10 mouse cellular contexts compared by ENCODE assay signal in the genomic region with DNA sequence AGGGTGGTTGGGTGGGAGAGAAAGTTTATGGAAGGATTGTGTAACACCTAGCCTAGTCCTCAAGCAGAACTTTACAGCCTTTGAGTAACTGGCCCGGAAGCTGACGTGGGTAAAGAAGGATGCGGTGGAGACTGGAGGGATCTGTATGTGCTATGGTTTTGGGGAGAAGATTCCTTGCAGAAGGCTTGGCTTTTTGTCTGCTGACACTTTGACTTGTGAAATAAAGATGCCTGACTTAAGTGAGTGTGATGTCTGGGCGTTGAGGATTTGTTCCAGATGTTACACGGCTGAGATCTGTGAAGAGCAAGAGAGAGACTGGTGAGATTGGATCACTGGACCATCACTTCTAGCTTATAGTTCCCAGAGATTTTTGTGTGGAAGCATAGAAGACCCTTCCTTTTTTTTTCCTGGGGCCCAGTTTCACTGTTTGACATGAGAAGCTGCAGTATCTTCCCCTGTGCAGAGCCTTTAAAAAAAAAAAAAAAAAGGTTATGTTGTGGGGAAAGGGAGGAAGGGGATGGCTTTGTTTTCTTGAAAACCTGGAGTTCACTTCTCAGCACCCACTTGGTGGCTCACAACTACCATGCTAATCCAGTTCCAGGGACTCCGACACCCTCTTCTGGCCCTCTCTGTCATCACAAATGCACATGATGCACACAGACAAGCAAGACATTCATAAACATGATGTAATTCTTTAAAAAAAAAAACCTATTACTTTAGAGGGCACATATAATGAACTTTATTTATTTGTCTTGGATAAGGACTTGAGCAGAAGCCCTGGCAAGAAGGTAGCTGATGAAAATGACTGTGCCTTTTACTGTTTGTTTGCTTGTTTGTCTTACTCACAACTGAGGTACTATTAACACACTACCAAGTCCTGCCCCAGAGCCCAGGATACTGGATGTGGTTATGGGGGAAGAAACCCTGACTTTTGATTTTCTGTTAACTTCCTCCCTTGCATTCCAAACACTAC. TPM values are rescaled to one million over a fixed set of nuclear protein-coding genes. Genes with fewer than 3 reads are reported as not detected.
DNase-seq lines count a peak whose midpoint lies in the region; ATAC-seq and TF ChIP-seq lines count a peak whose summit lies in the region.
"Had no signal": no experiment of that assay in that cellular context is flagged by ENCODE, and none has a peak within 500 bp of the region (broad histone marks: within the 10 kb centered on the region; RNA-seq: fewer than 3 reads in every experiment).

No protein-coding gene starts in this region.

- no peak overlapping the region for H3K9ac ChIP-seq in heart, embryonic 11.5 days (ENCODE audit: low read depth, low read length)
- H3K9ac ChIP-seq: heart, embryonic 12.5 days had no signal

- no peaks in the 10 kb centered on the region for H3K9me3 ChIP-seq in heart, embryonic 11.5 days (replicated peaks; ENCODE audit: control insufficient read depth, low read length)
- H3K9me3 ChIP-seq: heart, embryonic 12.5 days had no signal

- H3K36me3 ChIP-seq in small intestine, adult 2 months (ENCODE audit: control insufficient read depth, insufficient read depth, low read length) = no peaks in the 10 kb centered on the region
- no peaks in the 10 kb centered on the region for H3K36me3 ChIP-seq in heart, embryonic 11.5 days (ENCODE audit: control insufficient read depth, insufficient read depth, low read length)
- H3K36me3 ChIP-seq: heart, embryonic 12.5 days had no signal

- H3K4me3 ChIP-seq in small intestine, adult 2 months (ENCODE audit: low read depth, low read length) = no peak overlapping the region
- no peak overlapping the region for H3K4me3 ChIP-seq in heart, embryonic 11.5 days (ENCODE audit: low read depth, low read length)
- H3K4me3 ChIP-seq: heart, embryonic 12.5 days had no signal

- peak overlapping the region; percentile 31; the same call in 1 of the 2 replicates for H3K27ac ChIP-seq in small intestine, adult 2 months (ENCODE audit: insufficient read depth, low read depth, low read length)
- H3K27ac ChIP-seq in heart, embryonic 11.5 days (ENCODE audit: low read depth, low read length) = no peak overlapping the region

- no peak overlapping the region for H3K4me2 ChIP-seq in heart, embryonic 11.5 days
- H3K4me2 ChIP-seq: heart, embryonic 12.5 days had no signal

- no peaks in the 10 kb centered on the region for H3K4me1 ChIP-seq in small intestine, adult 2 months (ENCODE audit: control insufficient read depth, insufficient read depth, insufficient read length, low read length)
- no peaks in the 10 kb centered on the region for H3K4me1 ChIP-seq in heart, embryonic 11.5 days (ENCODE audit: control insufficient read depth, insufficient read depth, low read length)

- no peak for ATAC-seq in monocyte, adult 5-6 weeks (replicated peaks; ENCODE audit: insufficient number of reproducible peaks, low FRiP score, low TSS enrichment, poor library complexity, severe bottlenecking)
- no peak for ATAC-seq in heart, embryonic 11.5 days (replicated peaks; ENCODE audit: insufficient number of reproducible peaks, low FRiP score, low TSS enrichment)

- peak; percentile 21 to 43 for DNase-seq in monocyte, adult 2 months (ENCODE audit: low read depth in 1 of 2, low spot score in 2 of 2)
- DNase-seq in induced T-regulatory cell, adult 2 months (ENCODE audit: low read depth) = peak; percentile 53
- peak; percentile 60 to 65 for DNase-seq in lung, adult 18-20 months
- DNase-seq in urinary bladder, postnatal 36 days (ENCODE audit: low spot score in 2 of 2) = no peak
- DNase-seq in right cerebral cortex, postnatal 14 days = no peak
- DNase-seq: cerebellum, postnatal 14 days had no signal

- no peaks in the 10 kb centered on the region for H3K27me3 ChIP-seq in small intestine, adult 2 months (ENCODE audit: control insufficient read depth, insufficient read depth, low read length)
- H3K27me3 ChIP-seq in heart, embryonic 11.5 days (ENCODE audit: control insufficient read depth, insufficient read depth, low read length) = no peaks in the 10 kb centered on the region
- H3K27me3 ChIP-seq: heart, embryonic 12.5 days had no signal

- 79% methylated on average over 6 of the region's 6 CpGs for WGBS in small intestine, adult 2 months
- 70% methylated on average over 6 of the region's 6 CpGs for WGBS in heart, embryonic 11.5 days (ENCODE audit: insufficient replicate concordance)

- no peak for TF ChIP-seq CTCF in small intestine, adult 2 months (IDR thresholded peaks at IDR 0.05; ENCODE audit: extremely low read depth, insufficient read length, insufficient replicate concordance, low read depth, low read length)

- no peak for TF ChIP-seq POLR2A in small intestine, adult 2 months (IDR thresholded peaks at IDR 0.05; ENCODE audit: low read depth, low read length)

RNA-seq across cellular contexts. Expression of a gene that starts 16.4 kb away (rescaled TPM):
- 221 to 285 TPM (median 274 TPM) in 3 replicates for total RNA-seq in monocyte, adult 5-6 weeks (2017)
- 1.2 and 2.2 TPM in 2 replicates for polyA plus RNA-seq in small intestine, adult 2 months (2012; rRNA removed)
- 7.1 and 8.4 TPM in 2 replicates for polyA plus RNA-seq in heart, embryonic 11.5 days (2014; fragmentation: Nextera tagmentation; extraction: Ambion mirVana)

RNA-seq across cellular contexts. Expression of a gene that starts 57.2 kb away (rescaled TPM):
- total RNA-seq in monocyte, adult 5-6 weeks (2017) = 169 to 356 TPM (median 307 TPM) in 3 replicates
- polyA plus RNA-seq in small intestine, adult 2 months (2012; rRNA removed) = 36.8 and 74.3 TPM in 2 replicates
- polyA plus RNA-seq in heart, embryonic 11.5 days (2014; fragmentation: Nextera tagmentation; extraction: Ambion mirVana) = 360 and 376 TPM in 2 replicates

Comparison
In these comparisons a context has a peak if more than half of its experiments do, and no peak if none do; other contexts are left out.
1. DNase-seq: peak in monocyte, adult 2 months (2 of 2), induced T-regulatory cell, adult 2 months (single experiment) and lung, adult 18-20 months (2 of 2); none in urinary bladder, postnatal 36 days (0 of 2) and right cerebral cortex, postnatal 14 days (single experiment).